Mouse (Mus musculus) bone marrow, adult 2 months (tissue): ENCODE data around the gene Cidec. TPM values are rescaled to one million over a fixed set of nuclear protein-coding genes. Genes with fewer than 3 reads are reported as not detected.

Source experiments
- H3K27ac ChIP-seq: fragments of 200-500 bp; 2 replicates; pipeline ENCODE4 v1.5.1; 2012; ENCODE audit warnings: low read depth, mild to moderate bottlenecking, control low read depth, inconsistent platforms, low read length; ENCODE audit not compliant: control insufficient read depth, poor library complexity, insufficient read depth
- H3K4me1 ChIP-seq: fragments of 200-500 bp; 2 replicates; pipeline ENCODE4 v1.6.1; 2011; ENCODE audit warnings: low read length; ENCODE audit not compliant: control insufficient read depth, insufficient read depth
- H3K4me3 ChIP-seq: fragments of 200-500 bp; replicated peaks from 2 replicates; pipeline ENCODE3; 2011; ENCODE audit warnings: mild to moderate bottlenecking, low read depth, low read length, control low read depth; ENCODE audit not compliant: control insufficient read depth
- CTCF ChIP-seq: fragments of 200-500 bp; IDR thresholded peaks from 2 replicates; pipeline ENCODE4 v1.5.1; 2011; ENCODE audit warnings: low read length, control low read depth; ENCODE audit not compliant: control insufficient read depth, insufficient read depth
- POLR2A ChIP-seq: fragments of 200-500 bp; IDR thresholded peaks from 2 replicates; pipeline ENCODE4 v1.6.1; 2011; ENCODE audit warnings: low read depth, mild to moderate bottlenecking, control low read depth, low read length, borderline replicate concordance; ENCODE audit not compliant: control insufficient read depth
- WGBS: fragments of 180-500 bp; shearing (Covaris S2); methylation state at CpG from one replicate; pipeline ENCODE4 v1.1.7; 2018; 5-methylcytosine and 5-hydroxymethylcytosine counted together
- polyA plus RNA-seq: library from polyadenylated mRNA; stranded (reverse); fragments of >200 nt; gene quantifications from 2 replicates; pipeline ENCODE4 v1.2.4, GENCODE M21; 2011; ENCODE audit warnings: low replicate concordance; ENCODE audit not compliant: missing spikeins, insufficient read depth, insufficient read length

Cidec gene
- polyA plus RNA-seq, 1 experiment: not detected

DNA sequence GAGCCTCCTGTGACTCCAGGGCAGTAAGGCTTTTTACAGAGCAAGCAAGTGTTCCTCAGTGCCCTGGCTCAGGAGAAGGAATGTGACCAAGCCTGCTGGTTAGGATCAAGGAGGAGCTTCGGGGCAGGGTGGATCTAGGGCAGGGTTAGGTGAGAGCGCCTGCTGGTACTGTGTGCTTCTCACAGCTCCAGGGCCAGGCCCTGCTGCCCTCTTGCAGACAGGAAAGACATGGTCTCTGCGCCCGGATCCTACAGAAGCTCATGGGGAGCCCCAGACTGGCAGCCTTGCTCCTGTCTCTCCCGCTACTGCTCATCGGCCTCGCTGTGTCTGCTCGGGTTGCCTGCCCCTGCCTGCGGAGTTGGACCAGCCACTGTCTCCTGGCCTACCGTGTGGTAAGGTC is 23.1 kb upstream of the Cidec start:
- 35% methylated on average over 10 of the region's 10 CpGs for WGBS
- Histone ChIP-seq H3K27ac (no peak overlapping the region), H3K4me1 (no peaks in the 10 kb centered on the region; the same call in none of the 2 replicates), H3K4me3 (no peak overlapping the region)
- TF ChIP-seq POLR2A: no peak
- TF ChIP-seq CTCF: no peak

DNA sequence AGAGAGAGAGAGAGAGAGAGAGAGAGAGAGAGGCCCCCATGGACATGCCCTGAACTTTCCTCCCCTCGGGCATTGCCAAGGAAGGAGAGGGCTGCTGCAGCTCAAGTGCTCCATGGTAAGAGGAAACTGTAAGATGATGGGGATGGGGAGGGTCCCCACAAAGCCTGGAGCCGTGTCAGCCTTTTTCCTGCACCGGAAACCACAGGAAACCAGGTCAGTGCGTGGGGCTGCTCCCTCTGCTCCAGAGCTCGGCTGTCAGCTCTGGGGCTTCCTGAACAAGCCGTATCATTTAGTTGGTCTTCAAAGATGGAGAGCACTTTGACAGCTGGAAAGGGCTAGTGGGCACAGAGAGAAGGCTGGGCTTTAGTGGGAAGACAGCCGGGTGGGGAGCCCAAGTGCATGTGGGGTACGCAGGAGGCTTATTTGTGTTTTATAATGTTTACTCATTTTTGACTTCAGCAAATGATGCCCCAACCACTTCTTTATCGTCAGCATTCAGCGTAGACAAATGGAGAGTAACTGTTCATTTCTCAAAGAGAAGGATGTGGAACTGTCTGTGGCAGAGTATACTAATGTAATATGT is 22.5 kb upstream of the Cidec start, which contains the start of gene Il17re:
Gene Il17re (plus strand): TSS at position 533 of the 583 bp plus-strand sequence.
- Histone ChIP-seq H3K27ac (no peak within 1 kb of the TSS), H3K4me3 (no peak within 1 kb of the TSS), H3K4me1 (no peaks in the 10 kb centered on the region; the same call in none of the 2 replicates)
- TF ChIP-seq CTCF (no peak), POLR2A (no peak)
- 6% methylated on average over 10 of the region's 10 CpGs for WGBS

DNA sequence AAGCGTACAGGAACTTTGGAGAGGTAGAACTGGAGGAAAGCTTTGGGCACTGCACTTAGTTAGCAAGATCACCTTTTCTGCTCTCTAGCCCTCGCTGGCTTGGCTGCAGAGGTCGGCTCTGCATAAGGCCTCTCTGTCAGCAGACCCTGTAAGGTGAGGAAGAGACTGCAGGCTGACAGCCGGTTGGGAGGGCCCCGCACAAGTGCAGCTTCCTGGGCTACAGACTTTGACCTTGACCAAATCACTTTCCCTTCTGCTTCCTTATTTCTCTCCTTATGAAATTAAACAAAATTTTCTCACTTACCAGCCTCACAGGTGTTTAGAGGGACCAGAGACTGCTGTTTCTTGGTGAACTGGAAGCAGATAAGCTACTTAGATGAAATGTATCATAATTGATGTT is 19.4 kb upstream of the Cidec start:
- no peak overlapping the region for H3K4me3 ChIP-seq
- H3K4me1 ChIP-seq: no peaks in the 10 kb centered on the region; the same call in none of the 2 replicates
- no peak overlapping the region for H3K27ac ChIP-seq
- TF ChIP-seq CTCF (no peak), POLR2A (no peak)
- WGBS: 22% methylated on average over 5 of the region's 5 CpGs

DNA sequence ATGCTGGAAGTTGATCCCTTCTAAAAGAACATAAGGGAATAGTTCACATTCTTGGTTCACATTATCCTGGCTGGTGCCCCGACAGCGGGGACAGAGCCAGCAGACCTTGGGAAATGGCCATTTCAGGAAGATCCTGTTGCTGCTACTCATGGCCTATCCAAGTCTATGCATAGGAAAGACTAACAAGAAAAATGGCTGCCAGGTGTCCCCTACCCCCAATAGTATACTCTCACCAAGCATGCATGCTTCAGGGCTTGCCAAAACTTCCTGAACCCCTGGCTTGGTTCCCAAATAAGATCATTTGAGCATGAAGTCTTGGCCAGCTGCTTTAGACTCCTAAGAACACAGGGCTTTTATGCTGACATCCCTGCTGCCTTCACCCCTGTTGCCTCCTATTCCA is 16.3 kb upstream of the Cidec start:
- H3K4me1 ChIP-seq: no peaks in the 10 kb centered on the region; the same call in 1 of the 2 replicates
- TF ChIP-seq CTCF (no peak), POLR2A (no peak)
- no peak overlapping the region for H3K4me3 ChIP-seq
- WGBS: 84% methylated on average over 2 of the region's 2 CpGs
- H3K27ac ChIP-seq: no peak overlapping the region

DNA sequence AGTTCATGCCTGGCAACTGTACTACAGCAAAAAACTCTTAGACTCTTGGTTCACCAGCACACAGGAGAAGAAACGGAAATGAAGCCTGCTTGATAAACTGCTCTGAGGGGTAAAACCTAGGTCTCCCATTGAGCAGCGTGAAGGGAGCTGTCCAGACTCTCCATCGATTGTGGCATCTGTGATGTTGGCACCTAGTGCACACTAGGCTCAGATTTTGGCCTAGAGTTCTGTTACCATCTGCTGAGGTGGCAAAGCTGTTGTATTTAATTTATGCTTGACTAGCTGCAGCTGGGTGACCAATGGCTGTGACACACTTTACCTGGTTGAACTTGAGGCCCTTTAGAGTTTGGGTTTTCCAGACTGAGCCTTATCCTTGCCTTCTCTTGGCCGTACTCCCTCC is 12.1 kb upstream of the Cidec start:
- TF ChIP-seq CTCF: no peak
- TF ChIP-seq POLR2A: no peak
- Histone ChIP-seq H3K4me3 (no peak overlapping the region), H3K4me1 (peaks cover 1% of the 10 kb centered on the region; the same call in 1 of the 2 replicates), H3K27ac (no peak overlapping the region)
- WGBS: 84% methylated on average over 4 of the region's 4 CpGs

DNA sequence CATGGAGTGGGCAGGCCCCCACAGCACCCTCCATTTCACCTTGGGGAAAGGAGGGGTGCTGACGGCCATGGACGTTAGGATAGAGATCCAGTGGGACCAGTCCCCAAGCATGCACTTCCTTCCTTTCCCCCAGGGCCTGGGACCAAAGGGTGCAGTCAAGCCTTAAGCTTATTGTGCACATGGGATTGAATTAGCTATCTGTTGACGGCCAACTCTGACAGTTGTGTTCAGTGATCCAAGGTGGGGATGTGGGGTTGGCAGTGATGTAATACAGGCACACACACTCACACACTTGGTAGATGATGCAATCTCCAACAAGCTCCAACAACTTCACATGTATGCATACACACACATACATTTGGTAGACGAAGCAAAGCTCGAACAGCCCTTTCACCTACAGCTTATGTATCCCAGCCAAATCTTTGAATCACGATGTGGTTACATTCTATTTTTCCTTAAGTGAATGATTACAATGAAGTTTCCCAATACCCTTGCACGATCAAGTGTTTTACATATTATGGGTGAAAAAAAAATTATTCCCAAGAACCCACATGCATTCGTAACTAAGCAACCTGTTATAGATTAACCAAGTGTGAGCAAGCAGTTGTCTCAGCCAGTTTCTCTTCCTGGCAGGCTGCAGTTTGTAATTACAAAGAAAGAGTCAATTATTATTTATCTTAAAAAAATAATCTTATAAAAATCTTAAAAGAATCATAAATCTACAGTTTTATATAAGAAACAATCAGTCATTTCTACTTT is 8.8 kb upstream of the Cidec start:
- H3K4me3 ChIP-seq: no peak overlapping the region
- 61% methylated on average over 8 of the region's 8 CpGs for WGBS
- no peak overlapping the region for H3K27ac ChIP-seq
- peaks cover 1% of the 10 kb centered on the region; the same call in 1 of the 2 replicates for H3K4me1 ChIP-seq
- TF ChIP-seq POLR2A (no peak), CTCF (no peak)

DNA sequence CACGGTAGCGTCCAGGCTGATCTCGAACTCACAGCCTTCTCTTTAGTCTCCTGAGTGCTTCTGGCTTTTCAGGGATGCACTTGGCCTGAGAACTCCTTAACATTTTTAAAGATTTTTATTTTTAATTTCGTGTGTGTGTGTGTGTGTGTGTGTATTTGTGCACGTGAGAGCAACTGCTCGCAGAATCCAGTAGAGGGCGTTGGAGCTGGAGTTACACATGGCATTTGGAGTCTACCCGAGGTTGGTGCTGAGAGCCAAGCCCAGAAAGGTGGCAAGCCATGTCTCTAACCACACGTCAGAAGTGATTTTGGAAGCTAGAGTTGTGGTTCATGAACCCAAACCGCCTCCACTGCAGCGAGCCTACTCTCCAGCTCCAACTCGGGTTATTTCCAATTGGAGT is 7.5 kb upstream of the Cidec start:
- no peak for TF ChIP-seq POLR2A
- peak; percentile 12; the same call in 1 of the 2 replicates for TF ChIP-seq CTCF
- H3K4me1 ChIP-seq: peaks cover 1% of the 10 kb centered on the region; the same call in 1 of the 2 replicates
- WGBS: 46% methylated on average over 12 of the region's 12 CpGs
- no peak overlapping the region; the same call in 1 of the 2 replicates for H3K27ac ChIP-seq
- H3K4me3 ChIP-seq: peak overlapping the region; percentile 95

DNA sequence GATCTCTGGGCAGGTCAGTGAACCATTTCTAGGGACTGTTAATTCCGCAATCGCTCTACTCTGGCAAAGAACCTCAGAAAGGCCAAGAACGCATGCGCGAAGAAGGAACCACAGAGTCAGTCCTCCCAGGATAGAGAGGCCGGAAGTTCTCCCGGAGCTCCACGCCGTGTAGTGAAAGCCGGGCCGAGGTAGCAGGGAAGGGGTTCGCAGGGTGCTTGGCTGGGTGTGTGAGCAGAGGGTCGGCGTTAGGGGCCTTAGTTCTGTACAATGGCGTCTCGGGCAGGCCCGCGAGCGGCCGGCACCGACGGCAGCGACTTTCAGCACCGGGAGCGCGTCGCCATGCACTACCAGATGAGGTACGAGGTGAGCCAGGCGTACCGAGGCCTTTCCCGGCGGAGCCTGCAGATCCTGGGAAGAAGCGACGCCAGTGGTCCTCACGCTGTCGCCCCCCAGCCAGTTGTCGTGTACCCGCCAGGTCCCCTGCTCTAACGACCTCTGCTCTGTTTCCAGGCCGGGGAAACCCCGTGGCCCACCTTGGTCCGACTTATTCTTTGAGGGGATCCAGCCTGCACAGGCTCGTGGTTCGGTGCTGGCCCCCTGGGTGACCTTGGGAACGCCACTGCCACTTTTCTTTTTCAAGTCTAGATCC is 7.0 kb upstream of the Cidec start, which contains the start of gene Jagn1:
Gene Jagn1 (plus strand): TSS at position 128 of the 649 bp plus-strand sequence.
- Histone ChIP-seq H3K4me1 (peaks cover 1% of the 10 kb centered on the region; the same call in 1 of the 2 replicates), H3K4me3 (peak within 1 kb of the TSS; percentile 95), H3K27ac (peak within 1 kb of the TSS; percentile 31; the same call in 1 of the 2 replicates)
- WGBS: under 1% methylated on average over 45 of the region's 45 CpGs
- TF ChIP-seq CTCF: no peak
- TF ChIP-seq POLR2A: peak; percentile 63; the same call in 1 of the 2 replicates
